Mouse (Mus musculus) erythroblast, adult 5-6 weeks (primary cell): ENCODE data around the gene Vmn2r67. TPM values are rescaled to one million over a fixed set of nuclear protein-coding genes. Genes with fewer than 3 reads are reported as not detected.
"Not testable (repeated sequence)": the region's sequence is repeated elsewhere in the genome, so short reads cannot be mapped to it uniquely, and the experiment has no call there.

Experiments used
- ATAC-seq: replicated peaks from 2 replicates; pipeline ENCODE4 v1.8.0; 2016; ENCODE audit warnings: moderate number of reproducible peaks, mild to moderate bottlenecking, moderate TSS enrichment, inconsistent platforms; ENCODE audit not compliant: poor library complexity, low FRiP score, severe bottlenecking
- total RNA-seq, 2 experiments: library from RNA; stranded (forward) in 1 of 2; stranded (reverse) in 1 of 2; fragments of 150-400 nt in 1 of 2; fragments of 200-764, 138-1000 nt in 1 of 2; gene quantifications; 2 replicates each; pipeline versions ENCODE4 v1.2.3 to v1.2.4; 2015 to 2017; ENCODE audit warnings: low replicate concordance in 2 of 2

Gene Vmn2r67
- total RNA-seq (2015; ENCODE audit: low replicate concordance) (not detected in 2 replicates), total RNA-seq (2017; ENCODE audit: low replicate concordance) (0.09 TPM in 1 of 2 replicates, not detected in the other)

GRCm38 (mm10) chr7:85155898-85156297 is at the start of gene Vmn2r67:
TSS of gene Vmn2r67 (minus strand) at chr7:85155998.
- ATAC-seq, result no peak

- not testable (repeated sequence) for ATAC-seq
Observed at GRCm38 (mm10) chr7:85104531-85104930, 51.3 kb downstream of the Vmn2r67 start.

Other genes with a start within 250 kb of the Vmn2r67 start
- gene Vmn2r65, start 191.9 kb downstream of the Vmn2r67 start, total RNA-seq (2015; ENCODE audit: low replicate concordance), result not detected in 2 replicates
- not detected in 2 replicates for gene Vmn2r65, start 191.9 kb downstream of the Vmn2r67 start, total RNA-seq (2017; ENCODE audit: low replicate concordance)
- under 0.01 TPM in 1 of 2 replicates, not detected in the other for gene Vmn2r66, start 143.7 kb downstream of the Vmn2r67 start, total RNA-seq (2015; ENCODE audit: low replicate concordance)
- gene Vmn2r66, start 143.7 kb downstream of the Vmn2r67 start, total RNA-seq (2017; ENCODE audit: low replicate concordance), result 0.09 TPM in 1 of 2 replicates, not detected in the other
- gene Vmn2r68, start 81.8 kb upstream of the Vmn2r67 start, total RNA-seq (2015; ENCODE audit: low replicate concordance), result not detected in 2 replicates
- not detected in 2 replicates for gene Vmn2r68, start 81.8 kb upstream of the Vmn2r67 start, total RNA-seq (2017; ENCODE audit: low replicate concordance)